Mouse (Mus musculus) midbrain, embryonic 16.5 days (tissue): Measurements from ENCODE around the gene Relt. TPM values are rescaled to one million over a fixed set of nuclear protein-coding genes. Genes with fewer than 3 reads are reported as not detected.

Experiments used
- ATAC-seq: fragments of 200-750 bp; cut with Nextera tagmentation; 2 replicates; pipeline ENCODE4 v1.8.0; 2017; ENCODE audit warnings: moderate TSS enrichment
- H3K27ac ChIP-seq: fragments of 300-500 bp; sonication (generic); 2 replicates; pipeline ENCODE4 v1.5.1; 2014; ENCODE audit warnings: mild to moderate bottlenecking, low read length, mixed read lengths
- H3K27me3 ChIP-seq: fragments of 300-500 bp; sonication (generic); 2 replicates; pipeline ENCODE4 v1.6.1; 2014; ENCODE audit warnings: low read depth, low read length, mixed read lengths; ENCODE audit not compliant: control insufficient read depth, insufficient read depth
- H3K36me3 ChIP-seq: fragments of 300-500 bp; sonication (generic); 2 replicates; pipeline ENCODE4 v1.6.1; 2014; ENCODE audit warnings: mild to moderate bottlenecking, low read length, moderate library complexity, mixed read lengths; ENCODE audit not compliant: control insufficient read depth, insufficient read depth
- H3K4me1 ChIP-seq: fragments of 300-500 bp; sonication (generic); 2 replicates; pipeline ENCODE4 v1.6.1; 2014; ENCODE audit warnings: mild to moderate bottlenecking, low read length, mixed read lengths; ENCODE audit not compliant: control insufficient read depth, insufficient read depth
- H3K4me2 ChIP-seq: fragments of 300-500 bp; sonication (generic); 2 replicates; pipeline ENCODE4 v1.6.1; 2014; ENCODE audit warnings: mild to moderate bottlenecking, low read length, mixed read lengths
- H3K4me3 ChIP-seq: fragments of 300-500 bp; sonication (generic); 2 replicates; pipeline ENCODE4 v1.5.1; 2014; ENCODE audit warnings: low read depth, mild to moderate bottlenecking, low read length, moderate library complexity, mixed read lengths
- H3K9ac ChIP-seq: fragments of 300-500 bp; sonication (generic); 2 replicates; pipeline ENCODE4 v1.6.1; 2014; ENCODE audit warnings: low read depth, low read length, mixed read lengths
- H3K9me3 ChIP-seq: fragments of 300-500 bp; sonication (generic); replicated peaks from 2 replicates; pipeline ENCODE4 v1.6.1; 2014; ENCODE audit warnings: mild to moderate bottlenecking, low read length, mixed read lengths; ENCODE audit not compliant: control insufficient read depth, poor library complexity, severe bottlenecking
- WGBS: fragments of 180-500 bp; shearing (Covaris S2); extraction: QIAGEN DNeasy Blood & Tissue Kit; methylation state at CpG from one replicate; pipeline ENCODE4 v1.1.7; 2014; 5-methylcytosine and 5-hydroxymethylcytosine counted together
- polyA plus RNA-seq: library from polyadenylated mRNA; unstranded; fragments of >200 nt; fragmentation: Nextera tagmentation; extraction: Ambion mirVana; gene quantifications from 2 replicates; pipeline ENCODE4 v1.2.1, GENCODE M21; 2015

Gene Relt
- polyA plus RNA-seq, 1 experiment from 2014 or later = 5.0 TPM

DNA sequence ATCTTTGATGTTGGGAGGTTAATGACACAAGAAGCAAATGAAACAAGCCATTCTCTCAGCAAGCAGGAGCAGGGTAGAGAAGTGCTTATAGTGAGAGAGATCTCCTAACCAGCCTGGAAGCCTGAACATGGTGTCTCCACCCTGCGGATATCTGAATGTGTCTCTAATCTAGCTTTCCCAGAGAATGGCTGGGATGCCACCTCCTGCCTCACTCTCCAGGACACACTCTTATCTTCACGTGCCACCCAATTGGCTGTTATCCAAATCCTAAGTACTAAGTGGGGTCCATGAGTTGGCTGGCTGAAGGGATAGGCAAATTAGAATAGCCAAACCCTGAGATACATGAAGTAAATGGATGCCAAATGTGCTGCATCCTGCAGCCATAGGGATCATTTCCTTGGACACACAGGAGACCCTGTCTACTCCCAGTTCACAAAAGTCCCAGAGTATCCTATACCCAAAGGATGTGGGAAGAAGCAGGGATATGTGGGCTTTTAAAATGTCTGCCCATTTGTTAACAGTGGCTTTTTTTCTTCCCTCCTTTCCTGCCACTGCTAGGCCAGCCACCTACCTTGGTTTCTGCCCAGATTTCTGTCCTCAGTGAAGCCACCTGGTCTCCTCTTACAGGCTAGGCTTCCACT lies 18.7 kb downstream of the Relt start:
- no peak for ATAC-seq
- 64% methylated on average over 2 of the region's 2 CpGs for WGBS

DNA sequence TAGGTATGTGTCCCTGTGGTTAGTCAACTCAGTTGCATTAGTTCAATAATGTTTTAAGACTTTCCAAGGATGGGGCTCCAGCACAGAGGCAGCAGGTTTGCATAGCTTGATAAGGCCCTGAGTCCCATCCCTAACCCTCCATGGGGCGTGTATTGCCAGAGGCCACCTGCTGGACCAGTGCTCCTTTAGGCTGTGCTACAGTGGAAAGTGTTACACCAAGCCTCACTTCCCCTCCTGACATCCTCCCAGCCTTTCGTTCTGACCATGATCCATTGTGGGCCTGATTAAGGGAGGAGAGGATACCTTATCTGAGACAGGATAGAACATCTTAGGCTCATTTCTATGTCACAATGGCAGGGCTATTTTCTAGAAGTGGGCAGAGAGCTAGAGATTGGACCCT lies 19.4 kb downstream of the Relt start:
- Histone ChIP-seq H3K27me3 (no peaks in the 10 kb centered on the region), H3K36me3 (0 out of 2 replicates have a peak, but pooled peaks cover 3% of the 10 kb centered on the region), H3K4me2 (no peak overlapping the region), H3K27ac (no peak overlapping the region), H3K4me3 (no peak overlapping the region), H3K9me3 (no peaks in the 10 kb centered on the region), H3K4me1 (no peaks in the 10 kb centered on the region), H3K9ac (no peak overlapping the region)
- WGBS = 83% methylated on average over 2 of the region's 2 CpGs
- no peak for ATAC-seq

More for the DNA sequence above, 18.7 kb downstream of the Relt start:
- H3K36me3 ChIP-seq = 0 out of 2 replicates have a peak, but pooled peaks cover 3% of the 10 kb centered on the region
- no peak overlapping the region for H3K4me3 ChIP-seq
- no peaks in the 10 kb centered on the region for H3K27me3 ChIP-seq
- H3K4me1 ChIP-seq = no peaks in the 10 kb centered on the region
- H3K9ac ChIP-seq = no peak overlapping the region
- H3K9me3 ChIP-seq = no peaks in the 10 kb centered on the region
- H3K4me2 ChIP-seq = no peak overlapping the region
- no peak overlapping the region for H3K27ac ChIP-seq

DNA sequence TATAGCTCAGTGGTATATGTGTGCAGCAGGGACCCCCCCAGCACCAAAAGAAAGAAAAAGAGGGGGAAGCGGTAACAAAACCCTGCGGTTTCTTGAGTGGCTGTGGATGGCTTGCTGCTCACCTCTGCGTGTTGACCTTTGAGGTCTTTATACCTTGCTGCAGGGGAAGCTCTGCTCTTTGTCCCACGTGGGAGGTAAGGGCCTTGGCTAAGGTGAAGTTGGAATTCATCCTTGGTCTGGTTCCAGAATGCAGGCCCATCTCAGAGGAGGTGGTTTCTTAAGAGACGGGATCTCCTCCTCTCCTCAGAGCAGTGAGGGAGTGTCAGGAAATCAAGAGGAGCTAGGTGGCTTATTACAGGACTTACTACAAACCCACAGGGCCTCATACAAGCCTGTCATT lies 21.1 kb downstream of the Relt start:
- Histone ChIP-seq H3K27me3 (no peaks in the 10 kb centered on the region), H3K36me3 (peaks cover 3% of the 10 kb centered on the region; the same call in 1 of the 2 replicates), H3K4me1 (no peaks in the 10 kb centered on the region), H3K9ac (no peak overlapping the region), H3K4me2 (no peak overlapping the region), H3K27ac (no peak overlapping the region), H3K9me3 (no peaks in the 10 kb centered on the region), H3K4me3 (no peak overlapping the region)
- ATAC-seq = no peak
- WGBS = 97% methylated on average over 5 of the region's 5 CpGs

DNA sequence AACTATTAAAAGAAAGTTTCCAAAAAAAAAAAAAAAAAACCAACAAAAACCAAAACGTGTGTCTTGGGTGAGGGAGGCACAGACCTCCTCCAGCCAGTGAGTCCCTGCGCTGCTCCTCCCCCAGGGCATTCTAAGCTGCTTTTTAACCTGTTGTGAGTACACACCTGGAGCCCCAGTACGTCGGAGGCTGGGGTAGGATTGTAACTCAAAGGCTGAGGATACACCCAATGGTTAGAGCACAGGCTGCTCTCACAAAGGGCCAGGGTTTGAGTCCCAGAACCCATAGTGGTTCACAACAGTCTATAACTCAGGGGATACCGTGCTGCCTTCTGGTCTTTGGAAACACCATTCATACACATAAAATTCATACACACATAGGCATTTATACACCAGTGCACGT lies 21.6 kb downstream of the Relt start:
- Histone ChIP-seq H3K27me3 (no peaks in the 10 kb centered on the region), H3K36me3 (peaks cover 6% of the 10 kb centered on the region), H3K9me3 (no peaks in the 10 kb centered on the region), H3K27ac (no peak overlapping the region), H3K4me3 (no peak overlapping the region), H3K4me2 (no peak overlapping the region), H3K4me1 (no peaks in the 10 kb centered on the region), H3K9ac (no peak overlapping the region)
- ATAC-seq = no peak
- 90% methylated on average over 6 of the region's 6 CpGs for WGBS

DNA sequence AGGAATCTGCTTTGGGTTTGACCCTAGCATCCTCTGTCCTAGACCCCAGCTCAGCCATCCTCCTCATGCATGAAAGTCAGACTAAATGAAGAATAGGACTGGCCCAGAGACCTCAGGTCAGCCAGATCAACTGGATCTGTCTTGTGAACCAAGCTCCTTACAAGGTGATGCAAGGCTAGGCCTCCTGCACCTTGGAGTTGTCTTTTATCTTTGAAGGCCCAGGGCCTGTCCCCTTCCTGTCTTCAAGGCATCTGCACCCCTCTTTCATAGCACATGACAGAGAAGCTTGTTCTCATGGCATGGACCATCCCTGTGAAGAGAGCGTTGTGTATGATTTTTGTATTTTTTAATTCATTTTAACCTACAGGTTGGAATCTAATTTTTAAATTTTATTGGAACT lies 22.3 kb downstream of the Relt start:
- Histone ChIP-seq H3K9me3 (no peaks in the 10 kb centered on the region), H3K27me3 (no peaks in the 10 kb centered on the region), H3K4me2 (no peak overlapping the region), H3K9ac (no peak overlapping the region), H3K36me3 (peaks cover 12% of the 10 kb centered on the region), H3K27ac (no peak overlapping the region), H3K4me3 (no peak overlapping the region), H3K4me1 (no peaks in the 10 kb centered on the region)
- WGBS = 97% methylated on average over 1 of the region's 1 CpGs
- ATAC-seq = no peak

DNA sequence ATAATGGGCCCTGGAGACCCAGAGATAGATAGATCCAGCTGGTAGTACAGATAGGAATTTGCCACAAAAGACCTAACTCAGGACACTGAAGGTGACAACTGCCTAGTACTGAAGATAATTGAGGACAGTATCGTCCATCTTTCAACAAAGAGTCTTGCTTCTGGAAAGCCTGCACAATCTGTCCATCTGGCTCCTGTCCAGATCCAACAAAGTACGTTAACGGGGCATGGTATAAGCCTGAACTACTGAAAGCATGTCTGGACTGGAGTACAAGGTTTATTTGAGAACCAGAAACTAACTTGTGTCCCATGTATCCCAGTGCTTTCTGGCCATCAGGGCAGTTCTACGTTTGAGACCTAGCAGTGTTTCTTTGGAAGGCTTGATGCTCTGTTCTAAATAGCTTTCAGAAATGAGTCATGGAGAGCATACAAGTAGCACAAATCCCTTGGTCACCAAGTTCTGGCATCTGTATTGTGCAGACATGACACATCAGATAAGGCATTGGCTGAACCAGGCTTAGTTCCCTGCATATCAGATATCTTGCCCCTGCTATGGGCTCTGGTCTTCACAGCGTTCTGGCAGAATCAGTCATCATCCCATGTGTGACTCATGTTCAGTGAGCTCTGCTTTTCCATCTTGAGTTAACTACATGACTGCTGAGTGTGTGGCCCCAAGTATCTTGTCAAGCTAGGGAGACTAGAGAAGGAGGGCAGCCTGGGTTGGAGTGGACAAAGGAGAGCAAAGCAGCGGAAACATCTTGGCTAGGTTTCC lies 23.4 kb downstream of the Relt start:
- WGBS = 83% methylated on average over 6 of the region's 6 CpGs

DNA sequence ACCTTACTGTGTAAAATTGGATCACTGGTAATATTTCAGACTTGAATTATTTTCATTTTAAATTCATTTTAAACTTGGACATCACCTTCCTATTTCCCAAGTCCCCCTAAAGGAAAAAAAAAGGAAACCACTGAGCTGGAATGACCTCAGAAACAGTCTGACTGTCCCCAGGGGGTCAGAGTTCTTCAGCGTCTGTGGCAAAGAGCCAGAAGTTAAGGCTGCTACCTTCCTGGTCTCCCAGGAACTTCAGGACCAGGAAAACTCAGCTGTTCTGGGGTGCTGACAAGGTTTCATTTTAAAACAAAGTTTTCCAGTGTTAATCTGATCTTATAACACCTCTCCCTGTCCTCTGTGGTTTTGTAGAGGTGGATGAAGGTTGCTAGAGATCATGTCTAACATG lies 25.5 kb downstream of the Relt start:
- H3K4me2 ChIP-seq = no peak overlapping the region
- H3K27ac ChIP-seq = no peak overlapping the region
- no peaks in the 10 kb centered on the region for H3K27me3 ChIP-seq
- H3K9me3 ChIP-seq = no peaks in the 10 kb centered on the region
- H3K4me3 ChIP-seq = no peak overlapping the region
- no peaks in the 10 kb centered on the region for H3K4me1 ChIP-seq
- WGBS = 55% methylated on average over 1 of the region's 1 CpGs
- ATAC-seq = no peak
- H3K9ac ChIP-seq = no peak overlapping the region
- peaks cover 20% of the 10 kb centered on the region for H3K36me3 ChIP-seq

More for the DNA sequence above, 23.4 kb downstream of the Relt start:
- Histone ChIP-seq H3K9ac (no peak overlapping the region), H3K36me3 (peaks cover 15% of the 10 kb centered on the region), H3K27me3 (no peaks in the 10 kb centered on the region), H3K27ac (no peak overlapping the region), H3K4me1 (no peaks in the 10 kb centered on the region), H3K9me3 (no peaks in the 10 kb centered on the region), H3K4me3 (no peak overlapping the region), H3K4me2 (no peak overlapping the region)
- no peak for ATAC-seq

DNA sequence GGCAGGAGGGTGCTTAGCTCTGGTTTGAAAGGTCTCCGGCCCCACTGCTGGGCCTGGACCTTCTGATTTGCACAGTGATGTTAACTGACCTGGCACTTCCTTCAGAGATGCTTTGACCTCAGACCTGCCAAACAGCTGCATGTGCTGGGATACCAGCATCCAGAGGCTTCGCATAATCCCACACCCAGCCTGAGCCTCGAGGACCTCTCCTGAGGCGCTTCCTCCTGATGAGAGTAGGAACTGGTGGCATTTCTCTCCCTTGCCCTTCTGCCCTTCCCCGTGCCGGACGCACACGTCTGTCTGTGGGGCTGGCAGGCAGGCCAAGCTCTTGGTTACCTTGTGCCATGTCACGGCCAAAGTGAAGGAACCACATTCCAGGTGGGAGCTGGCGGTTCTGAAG lies 26.6 kb downstream of the Relt start:
- peaks cover 17% of the 10 kb centered on the region for H3K36me3 ChIP-seq
- no peaks in the 10 kb centered on the region for H3K27me3 ChIP-seq
- ATAC-seq = no peak
- H3K4me1 ChIP-seq = no peaks in the 10 kb centered on the region
- no peak overlapping the region for H3K9ac ChIP-seq
- H3K9me3 ChIP-seq = no peaks in the 10 kb centered on the region
- no peak overlapping the region for H3K27ac ChIP-seq
- WGBS = 93% methylated on average over 10 of the region's 10 CpGs
- no peak overlapping the region for H3K4me2 ChIP-seq
- no peak overlapping the region for H3K4me3 ChIP-seq

DNA sequence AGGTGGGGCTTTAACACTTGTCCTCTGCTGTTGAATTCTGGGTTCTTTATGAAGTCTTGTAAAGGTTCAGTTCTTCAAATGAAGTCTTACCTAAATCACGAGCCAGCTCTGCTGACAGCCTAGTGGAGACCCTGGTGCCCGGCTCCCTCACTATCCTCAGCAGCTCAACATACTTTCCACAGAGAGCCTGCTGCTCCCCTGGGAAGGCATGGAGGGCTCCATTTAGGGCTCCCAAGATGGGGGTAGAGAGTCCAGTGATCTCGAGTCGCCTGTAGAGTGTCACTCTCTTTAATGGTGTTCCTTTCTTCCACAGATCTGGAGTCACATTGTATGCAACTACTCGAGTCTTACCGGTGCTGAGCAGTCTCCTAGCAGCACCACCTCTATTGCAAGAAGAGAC lies 27.5 kb downstream of the Relt start:
- no peak for ATAC-seq
- H3K27me3 ChIP-seq = no peaks in the 10 kb centered on the region
- no peaks in the 10 kb centered on the region for H3K9me3 ChIP-seq
- no peak overlapping the region for H3K4me3 ChIP-seq
- WGBS = 89% methylated on average over 6 of the region's 6 CpGs
- H3K4me2 ChIP-seq = no peak overlapping the region
- H3K27ac ChIP-seq = no peak overlapping the region
- no peaks in the 10 kb centered on the region for H3K4me1 ChIP-seq
- H3K36me3 ChIP-seq = peaks cover 19% of the 10 kb centered on the region
- H3K9ac ChIP-seq = no peak overlapping the region
